Mouse (Mus musculus): Measurements from ENCODE around the gene Olfr749. TPM values are rescaled to one million over a fixed set of nuclear protein-coding genes. Genes with fewer than 3 reads are reported as not detected.
"Not testable (repeated sequence)": the region's sequence is repeated elsewhere in the genome, so short reads cannot be mapped to it uniquely, and the experiment has no call there.

Olfr749 gene
- polyA plus RNA-seq, 1 experiment from 2014 or later = not detected

DNA sequence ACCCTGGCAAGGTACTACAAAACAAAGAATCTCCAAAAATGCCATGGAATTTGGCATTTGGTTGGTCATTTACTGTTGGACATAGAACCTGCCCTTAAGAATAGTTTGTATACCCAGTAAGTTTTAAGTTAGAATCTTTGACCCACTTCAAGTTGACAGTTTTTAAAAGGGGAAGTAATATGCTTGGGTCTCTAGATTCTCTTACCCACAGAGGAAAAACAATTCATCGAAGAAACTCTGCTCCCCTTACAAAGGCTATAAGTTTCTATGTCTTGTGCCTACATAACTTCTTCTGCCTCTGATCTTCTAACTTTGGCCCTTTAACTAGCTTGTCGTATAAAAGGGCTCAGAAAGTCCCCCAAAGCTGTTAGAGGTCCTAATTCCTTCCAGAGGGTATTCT, 4.6 kb downstream of the Olfr749 start:
- Histone ChIP-seq H3K4me3 (ENCODE audit: low read length) (no peak overlapping the region), H3K27me3 (replicated peaks; ENCODE audit: control insufficient read depth, insufficient read depth, low read length) (no peaks in the 10 kb centered on the region), H3K9me3 (ENCODE audit: control insufficient read depth, low read length) (no peaks in the 10 kb centered on the region), H3K36me3 (ENCODE audit: control insufficient read depth, insufficient read depth, low read length) (no peaks in the 10 kb centered on the region), H3K4me1 (ENCODE audit: control insufficient read depth, insufficient read depth, low read depth, low read length) (no peaks in the 10 kb centered on the region), H3K4me2 (ENCODE audit: low read length) (no peak overlapping the region), H3K27ac (ENCODE audit: low read depth, low read length) (no peak overlapping the region), H3K9ac (ENCODE audit: low read depth, low read length) (no peak overlapping the region)
- no peak for ATAC-seq
- WGBS = 82% methylated on average over 2 of the region's 2 CpGs

DNA sequence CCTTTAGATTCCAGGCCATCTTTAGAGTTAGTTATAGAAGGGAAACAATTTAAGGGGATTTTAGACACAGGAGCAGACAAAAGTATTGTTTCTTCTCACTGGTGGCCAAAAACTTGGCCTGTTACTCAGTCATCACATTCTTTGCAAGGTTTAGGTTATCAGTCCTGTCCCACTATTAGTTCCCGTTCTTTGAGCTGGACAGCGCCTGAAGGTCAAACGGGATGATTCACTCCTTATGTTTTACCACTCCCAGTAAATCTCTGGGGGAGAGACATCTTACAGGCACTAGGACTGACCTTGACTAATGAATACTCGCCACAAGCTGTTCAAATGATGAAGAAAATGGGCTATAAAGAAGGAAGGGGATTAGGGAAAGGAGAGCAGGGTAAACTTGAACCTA, 22.5 kb downstream of the Olfr749 start:
- not testable (repeated sequence) for H3K4me1 ChIP-seq (ENCODE audit: control insufficient read depth, insufficient read depth, low read depth, low read length); H3K9me3 ChIP-seq (ENCODE audit: control insufficient read depth, low read length); H3K36me3 ChIP-seq (ENCODE audit: control insufficient read depth, insufficient read depth, low read length); ATAC-seq; H3K27me3 ChIP-seq (replicated peaks; ENCODE audit: control insufficient read depth, insufficient read depth, low read length); H3K27ac ChIP-seq (ENCODE audit: low read depth, low read length); H3K4me2 ChIP-seq (ENCODE audit: low read length); H3K4me3 ChIP-seq (ENCODE audit: low read length); H3K9ac ChIP-seq (ENCODE audit: low read depth, low read length)
- 93% methylated on average over 3 of the region's 4 CpGs for WGBS

DNA sequence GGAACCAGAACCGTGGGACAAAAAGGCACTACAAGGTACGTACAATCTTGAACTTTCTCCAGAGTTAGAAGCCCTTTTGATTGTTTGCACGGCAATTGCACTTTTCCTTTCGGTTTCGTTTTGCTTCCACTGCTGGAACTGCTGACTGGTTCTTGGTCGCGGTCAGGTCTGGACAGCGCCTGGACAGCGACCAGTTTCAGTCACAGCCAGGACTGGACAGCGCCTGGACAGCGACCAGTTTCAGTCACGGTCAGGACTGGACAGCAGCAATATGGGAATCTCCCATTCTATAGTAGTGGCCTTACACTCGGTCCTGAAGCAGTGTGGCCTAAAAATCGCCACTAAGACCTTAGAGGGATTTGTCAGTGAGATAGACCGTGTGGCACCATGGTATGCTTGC, 25.0 kb downstream of the Olfr749 start:
- WGBS = 92% methylated on average over 15 of the region's 15 CpGs
- not testable (repeated sequence) for H3K9me3 ChIP-seq (ENCODE audit: control insufficient read depth, low read length); H3K27ac ChIP-seq (ENCODE audit: low read depth, low read length); H3K27me3 ChIP-seq (replicated peaks; ENCODE audit: control insufficient read depth, insufficient read depth, low read length); H3K4me3 ChIP-seq (ENCODE audit: low read length); ATAC-seq; H3K4me1 ChIP-seq (ENCODE audit: control insufficient read depth, insufficient read depth, low read depth, low read length); H3K4me2 ChIP-seq (ENCODE audit: low read length); H3K36me3 ChIP-seq (ENCODE audit: control insufficient read depth, insufficient read depth, low read length); H3K9ac ChIP-seq (ENCODE audit: low read depth, low read length)

DNA sequence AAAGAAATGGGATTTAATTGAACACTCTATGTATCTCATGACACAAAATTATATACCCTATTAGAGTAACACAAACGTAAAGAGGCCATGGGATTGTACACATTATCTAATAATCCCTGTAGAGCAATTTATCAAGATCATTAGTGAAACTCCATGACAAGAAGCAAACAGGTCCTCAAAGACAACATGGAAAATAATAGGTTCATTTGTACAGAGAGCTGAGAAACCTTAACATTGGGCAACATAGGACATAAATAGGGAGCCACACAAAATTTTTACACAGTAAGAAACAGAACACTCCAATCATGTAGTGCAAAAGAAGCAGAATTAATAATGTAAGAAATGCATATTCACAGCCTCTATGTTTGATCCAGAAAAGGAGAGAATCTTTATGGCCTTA, 37.8 kb downstream of the Olfr749 start, which contains the start of gene Olfr748:
Gene Olfr748, plus strand, starts transcription at position 301 of the 400 bp plus-strand sequence.
- no peaks in the 10 kb centered on the region for H3K27me3 ChIP-seq (replicated peaks; ENCODE audit: control insufficient read depth, insufficient read depth, low read length)
- ATAC-seq = no peak
- 58% methylated on average over 1 of the region's 1 CpGs for WGBS

DNA sequence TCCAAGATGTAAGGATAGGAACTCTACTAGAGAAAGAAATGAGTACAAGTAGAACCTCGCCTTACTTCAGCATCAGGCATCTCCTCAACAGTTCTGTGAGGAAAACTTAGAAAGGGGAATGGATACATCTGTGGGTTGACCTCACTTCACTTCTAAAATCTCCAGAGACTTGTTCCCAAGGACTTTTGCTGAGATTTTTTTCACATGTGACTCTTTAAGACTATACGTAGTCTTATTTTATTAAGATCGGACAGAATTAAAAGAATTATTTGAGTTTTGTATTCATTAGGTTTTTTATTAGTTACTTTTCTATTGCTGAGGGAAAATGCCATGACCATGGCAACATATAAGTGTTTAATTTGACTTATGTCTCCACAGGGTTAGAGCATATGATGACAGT, 51.8 kb downstream of the Olfr749 start, which contains the start of gene Olfr747:
Gene Olfr747, minus strand, starts transcription at position 101 of the 400 bp plus-strand sequence.
- Histone ChIP-seq H3K27me3 (replicated peaks; ENCODE audit: control insufficient read depth, insufficient read depth, low read length) (no peaks in the 10 kb centered on the region), H3K36me3 (ENCODE audit: control insufficient read depth, insufficient read depth, low read length) (no peaks in the 10 kb centered on the region), H3K4me1 (ENCODE audit: control insufficient read depth, insufficient read depth, low read depth, low read length) (no peaks in the 10 kb centered on the region), H3K27ac (ENCODE audit: low read depth, low read length) (no peak within 1 kb of the TSS), H3K4me3 (ENCODE audit: low read length) (no peak within 1 kb of the TSS), H3K9ac (ENCODE audit: low read depth, low read length) (no peak within 1 kb of the TSS), H3K9me3 (ENCODE audit: control insufficient read depth, low read length) (no peaks in the 10 kb centered on the region), H3K4me2 (ENCODE audit: low read length) (no peak within 1 kb of the TSS)
- 91% methylated on average over 3 of the region's 3 CpGs for WGBS
- ATAC-seq = no peak

More for the DNA sequence above, 37.8 kb downstream of the Olfr749 start, which contains the start of gene Olfr748:
- H3K36me3 ChIP-seq (ENCODE audit: control insufficient read depth, insufficient read depth, low read length) = no peaks in the 10 kb centered on the region
- no peaks in the 10 kb centered on the region; the same call in 1 of the 2 replicates for H3K9me3 ChIP-seq (ENCODE audit: control insufficient read depth, low read length)
- no peak within 1 kb of the TSS for H3K4me3 ChIP-seq (ENCODE audit: low read length)
- H3K4me2 ChIP-seq (ENCODE audit: low read length) = no peak within 1 kb of the TSS
- no peak within 1 kb of the TSS for H3K9ac ChIP-seq (ENCODE audit: low read depth, low read length)
- H3K27ac ChIP-seq (ENCODE audit: low read depth, low read length) = no peak within 1 kb of the TSS
- H3K4me1 ChIP-seq (ENCODE audit: control insufficient read depth, insufficient read depth, low read depth, low read length) = no peaks in the 10 kb centered on the region

Other genes with a start within 250 kb of the Olfr749 start
- gene Olfr742, start 241.5 kb downstream of the Olfr749 start, polyA plus RNA-seq (2015; fragmentation: Nextera tagmentation; extraction: Ambion mirVana) = not detected in 2 replicates
- not detected in 2 replicates for gene Olfr743, start 223.3 kb downstream of the Olfr749 start, polyA plus RNA-seq (2015; fragmentation: Nextera tagmentation; extraction: Ambion mirVana)
- gene Olfr744, start 130.2 kb downstream of the Olfr749 start, polyA plus RNA-seq (2015; fragmentation: Nextera tagmentation; extraction: Ambion mirVana) = not detected in 2 replicates
- not detected in 2 replicates for gene Olfr745, start 105.7 kb downstream of the Olfr749 start, polyA plus RNA-seq (2015; fragmentation: Nextera tagmentation; extraction: Ambion mirVana)
- not detected in 2 replicates for gene Olfr746, start 98.0 kb downstream of the Olfr749 start, polyA plus RNA-seq (2015; fragmentation: Nextera tagmentation; extraction: Ambion mirVana)
- gene Olfr747, start 51.9 kb downstream of the Olfr749 start, polyA plus RNA-seq (2015; fragmentation: Nextera tagmentation; extraction: Ambion mirVana) = not detected in 2 replicates
- gene Olfr748, start 37.7 kb downstream of the Olfr749 start, polyA plus RNA-seq (2015; fragmentation: Nextera tagmentation; extraction: Ambion mirVana) = not detected in 2 replicates
- 121 and 123 TPM in 2 replicates for gene Ttc5, start 40.4 kb upstream of the Olfr749 start, polyA plus RNA-seq (2015; fragmentation: Nextera tagmentation; extraction: Ambion mirVana)
- not detected in 2 replicates for gene Ccnb1ip1, start 62.6 kb upstream of the Olfr749 start, polyA plus RNA-seq (2015; fragmentation: Nextera tagmentation; extraction: Ambion mirVana)
- 42.7 and 43.1 TPM in 2 replicates for gene Parp2, start 62.7 kb upstream of the Olfr749 start, polyA plus RNA-seq (2015; fragmentation: Nextera tagmentation; extraction: Ambion mirVana)
- gene Tep1, start 125.5 kb upstream of the Olfr749 start, polyA plus RNA-seq (2015; fragmentation: Nextera tagmentation; extraction: Ambion mirVana) = 2.9 and 3.3 TPM in 2 replicates
- gene Klhl33, start 152.4 kb upstream of the Olfr749 start, polyA plus RNA-seq (2015; fragmentation: Nextera tagmentation; extraction: Ambion mirVana) = 4.2 and 4.3 TPM in 2 replicates
- gene Osgep, start 179.8 kb upstream of the Olfr749 start, polyA plus RNA-seq (2015; fragmentation: Nextera tagmentation; extraction: Ambion mirVana) = 110 and 111 TPM in 2 replicates
- 158 and 167 TPM in 2 replicates for gene Apex1, start 179.9 kb upstream of the Olfr749 start, polyA plus RNA-seq (2015; fragmentation: Nextera tagmentation; extraction: Ambion mirVana)
- 104 and 113 TPM in 2 replicates for gene Pip4p1, start 185.8 kb upstream of the Olfr749 start, polyA plus RNA-seq (2015; fragmentation: Nextera tagmentation; extraction: Ambion mirVana)
- gene Pnp, start 186.0 kb upstream of the Olfr749 start, polyA plus RNA-seq (2015; fragmentation: Nextera tagmentation; extraction: Ambion mirVana) = 23.4 and 24.0 TPM in 2 replicates
- gene Gm49342, start 199.4 kb upstream of the Olfr749 start, polyA plus RNA-seq (2015; fragmentation: Nextera tagmentation; extraction: Ambion mirVana) = not detected in 2 replicates
- gene Pnp2, start 210.9 kb upstream of the Olfr749 start, polyA plus RNA-seq (2015; fragmentation: Nextera tagmentation; extraction: Ambion mirVana) = 0.56 and 0.98 TPM in 2 replicates